Mouse (Mus musculus): ENCODE data around the gene Cnksr3. TPM values are rescaled to one million over a fixed set of nuclear protein-coding genes. Genes with fewer than 3 reads are reported as not detected.

The Cnksr3 gene
- polyA plus RNA-seq, 1 experiment = 5.3 TPM

- Histone ChIP-seq H3K27me3 (ENCODE audit: control insufficient read depth, insufficient read depth, low read length) (no peaks in the 10 kb centered on the region), H3K27ac (ENCODE audit: control insufficient read depth, insufficient read depth, low read depth, low read length) (no peak overlapping the region), H3K4me1 (ENCODE audit: control insufficient read depth, insufficient read depth, low read length) (peaks cover 3% of the 10 kb centered on the region; the same call in 1 of the 2 replicates), H3K4me3 (ENCODE audit: control insufficient read depth, low read depth, low read length) (no peak overlapping the region), H3K36me3 (ENCODE audit: control insufficient read depth, insufficient read depth, low read length) (no peaks in the 10 kb centered on the region)
- TF ChIP-seq CTCF (IDR thresholded peaks at IDR 0.05; ENCODE audit: control insufficient read depth, insufficient read depth, insufficient replicate concordance, low read depth, low read length) (no peak), POLR2A (IDR thresholded peaks at IDR 0.05; ENCODE audit: control insufficient read depth, low read depth, low read length) (no peak)
Measured at GRCm38 (mm10) chr10:7195927-7196326, 16.1 kb downstream of the Cnksr3 start.

GRCm38 (mm10) chr10:7191721-7192413 is 20.2 kb downstream of the Cnksr3 start:
- Histone ChIP-seq H3K27ac (ENCODE audit: control insufficient read depth, insufficient read depth, low read depth, low read length) (no peak overlapping the region), H3K4me1 (ENCODE audit: control insufficient read depth, insufficient read depth, low read length) (peaks cover 5% of the 10 kb centered on the region), H3K36me3 (ENCODE audit: control insufficient read depth, insufficient read depth, low read length) (no peaks in the 10 kb centered on the region), H3K4me3 (ENCODE audit: control insufficient read depth, low read depth, low read length) (no peak overlapping the region), H3K27me3 (ENCODE audit: control insufficient read depth, insufficient read depth, low read length) (no peaks in the 10 kb centered on the region)
- no peak for TF ChIP-seq POLR2A (IDR thresholded peaks at IDR 0.05; ENCODE audit: control insufficient read depth, low read depth, low read length)
- TF ChIP-seq CTCF (IDR thresholded peaks at IDR 0.05; ENCODE audit: control insufficient read depth, insufficient read depth, insufficient replicate concordance, low read depth, low read length) = no peak

DNA sequence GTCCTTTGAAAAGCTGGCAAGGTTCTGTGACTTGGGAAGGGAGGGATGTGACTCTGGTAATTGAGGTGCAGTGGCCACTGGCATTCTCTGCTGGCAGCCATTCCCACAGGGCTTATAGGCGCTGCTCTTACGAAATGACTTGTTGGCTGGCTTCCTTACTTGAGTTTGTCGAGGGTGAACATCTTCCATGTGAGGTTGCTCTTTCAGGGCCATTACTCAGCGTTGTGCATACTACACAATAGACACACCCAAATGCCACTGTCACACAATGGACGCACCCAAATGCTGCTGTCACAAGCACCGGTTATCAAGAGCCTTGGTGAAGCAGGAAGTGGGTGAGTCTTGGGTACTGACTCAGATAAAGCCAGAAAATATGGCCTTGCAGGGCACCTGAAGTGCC is 22.8 kb downstream of the Cnksr3 start:
- H3K4me1 ChIP-seq (ENCODE audit: control insufficient read depth, insufficient read depth, low read length) = peaks cover 5% of the 10 kb centered on the region
- H3K4me3 ChIP-seq (ENCODE audit: control insufficient read depth, low read depth, low read length) = no peak overlapping the region
- H3K27ac ChIP-seq (ENCODE audit: control insufficient read depth, insufficient read depth, low read depth, low read length) = no peak overlapping the region
- H3K27me3 ChIP-seq (ENCODE audit: control insufficient read depth, insufficient read depth, low read length) = no peaks in the 10 kb centered on the region
- no peaks in the 10 kb centered on the region for H3K36me3 ChIP-seq (ENCODE audit: control insufficient read depth, insufficient read depth, low read length)
- no peak for TF ChIP-seq CTCF (IDR thresholded peaks at IDR 0.05; ENCODE audit: control insufficient read depth, insufficient read depth, insufficient replicate concordance, low read depth, low read length)
- no peak for TF ChIP-seq POLR2A (IDR thresholded peaks at IDR 0.05; ENCODE audit: control insufficient read depth, low read depth, low read length)

DNA sequence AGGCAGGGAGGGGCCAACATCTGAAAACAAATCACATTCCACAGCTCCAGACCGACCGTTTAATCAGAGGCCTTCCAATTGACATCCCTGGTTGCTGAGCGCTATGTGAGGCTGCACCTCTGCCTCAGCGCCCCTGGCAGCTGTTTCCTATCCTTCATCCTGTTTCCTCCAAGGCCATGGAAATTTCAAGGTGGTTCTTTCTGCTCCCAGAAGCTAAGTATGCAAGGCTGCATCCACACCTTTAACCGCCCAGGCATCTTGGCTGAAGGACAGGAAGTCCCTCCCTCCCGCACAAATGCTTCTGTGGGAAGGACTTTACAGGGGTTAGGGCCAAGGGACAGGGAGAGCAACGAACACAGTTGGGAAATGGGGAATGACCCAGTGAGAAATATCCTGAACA is 24.2 kb downstream of the Cnksr3 start:
- Histone ChIP-seq H3K27ac (ENCODE audit: control insufficient read depth, insufficient read depth, low read depth, low read length) (no peak overlapping the region), H3K4me3 (ENCODE audit: control insufficient read depth, low read depth, low read length) (no peak overlapping the region), H3K27me3 (ENCODE audit: control insufficient read depth, insufficient read depth, low read length) (no peaks in the 10 kb centered on the region), H3K36me3 (ENCODE audit: control insufficient read depth, insufficient read depth, low read length) (no peaks in the 10 kb centered on the region), H3K4me1 (ENCODE audit: control insufficient read depth, insufficient read depth, low read length) (peaks cover 3% of the 10 kb centered on the region; the same call in 1 of the 2 replicates)
- TF ChIP-seq CTCF (IDR thresholded peaks at IDR 0.05; ENCODE audit: control insufficient read depth, insufficient read depth, insufficient replicate concordance, low read depth, low read length) = no peak
- TF ChIP-seq POLR2A (IDR thresholded peaks at IDR 0.05; ENCODE audit: control insufficient read depth, low read depth, low read length) = no peak

DNA sequence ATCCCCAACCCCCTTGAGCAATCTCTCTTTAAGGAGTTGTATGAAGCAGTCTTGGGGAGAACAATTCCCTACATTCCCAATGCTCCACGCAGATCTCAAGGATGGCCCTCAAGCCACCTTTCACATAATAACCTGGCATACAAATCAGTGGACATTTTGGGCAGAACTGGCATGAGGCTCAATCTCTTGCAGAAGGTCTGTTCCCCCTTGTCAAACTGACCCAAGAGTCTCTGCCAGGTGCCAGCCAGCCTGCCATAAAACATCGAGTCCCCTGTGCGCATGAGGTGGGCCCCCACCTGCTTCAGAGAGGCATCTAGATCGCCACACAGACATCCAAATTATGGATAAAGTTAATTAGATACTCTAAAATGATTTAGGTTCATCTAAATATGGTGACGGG is 25.0 kb downstream of the Cnksr3 start:
- H3K36me3 ChIP-seq (ENCODE audit: control insufficient read depth, insufficient read depth, low read length) = no peaks in the 10 kb centered on the region
- H3K4me3 ChIP-seq (ENCODE audit: control insufficient read depth, low read depth, low read length) = no peak overlapping the region
- peaks cover 6% of the 10 kb centered on the region; the same call in 1 of the 2 replicates for H3K4me1 ChIP-seq (ENCODE audit: control insufficient read depth, insufficient read depth, low read length)
- TF ChIP-seq POLR2A (IDR thresholded peaks at IDR 0.05; ENCODE audit: control insufficient read depth, low read depth, low read length) = no peak
- no peak for TF ChIP-seq CTCF (IDR thresholded peaks at IDR 0.05; ENCODE audit: control insufficient read depth, insufficient read depth, insufficient replicate concordance, low read depth, low read length)
- H3K27me3 ChIP-seq (ENCODE audit: control insufficient read depth, insufficient read depth, low read length) = no peaks in the 10 kb centered on the region
- no peak overlapping the region for H3K27ac ChIP-seq (ENCODE audit: control insufficient read depth, insufficient read depth, low read depth, low read length)

DNA sequence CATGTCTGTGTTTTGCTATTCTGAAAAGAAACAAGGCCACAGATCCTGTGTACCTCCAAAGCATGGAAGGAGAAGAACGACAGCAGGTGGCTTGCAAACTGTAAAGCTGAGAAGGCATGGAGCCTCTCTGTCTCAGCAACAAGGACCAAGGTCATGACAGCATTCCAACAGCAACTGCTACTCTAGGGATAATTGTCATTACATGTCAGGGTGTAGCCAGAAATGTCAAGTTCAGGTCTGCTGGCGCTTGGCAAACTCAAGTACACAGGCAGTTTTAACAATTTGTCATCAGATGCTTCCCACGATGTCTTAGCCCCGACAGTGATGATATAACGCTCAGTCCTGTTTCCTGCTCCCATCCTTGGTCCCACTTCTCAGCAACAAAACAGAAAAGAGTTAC is 26.0 kb downstream of the Cnksr3 start:
- no peak for TF ChIP-seq POLR2A (IDR thresholded peaks at IDR 0.05; ENCODE audit: control insufficient read depth, low read depth, low read length)
- TF ChIP-seq CTCF (IDR thresholded peaks at IDR 0.05; ENCODE audit: control insufficient read depth, insufficient read depth, insufficient replicate concordance, low read depth, low read length) = no peak
- no peaks in the 10 kb centered on the region for H3K36me3 ChIP-seq (ENCODE audit: control insufficient read depth, insufficient read depth, low read length)
- H3K27ac ChIP-seq (ENCODE audit: control insufficient read depth, insufficient read depth, low read depth, low read length) = no peak overlapping the region
- H3K4me3 ChIP-seq (ENCODE audit: control insufficient read depth, low read depth, low read length) = no peak overlapping the region
- H3K27me3 ChIP-seq (ENCODE audit: control insufficient read depth, insufficient read depth, low read length) = no peaks in the 10 kb centered on the region
- peaks cover 7% of the 10 kb centered on the region; the same call in 1 of the 2 replicates for H3K4me1 ChIP-seq (ENCODE audit: control insufficient read depth, insufficient read depth, low read length)

GRCm38 (mm10) chr10:7183171-7183631 is 28.8 kb downstream of the Cnksr3 start:
- no peaks in the 10 kb centered on the region for H3K27me3 ChIP-seq (ENCODE audit: control insufficient read depth, insufficient read depth, low read length)
- H3K4me3 ChIP-seq (ENCODE audit: control insufficient read depth, low read depth, low read length) = no peak overlapping the region
- no peaks in the 10 kb centered on the region for H3K36me3 ChIP-seq (ENCODE audit: control insufficient read depth, insufficient read depth, low read length)
- TF ChIP-seq POLR2A (IDR thresholded peaks at IDR 0.05; ENCODE audit: control insufficient read depth, low read depth, low read length) = no peak
- no peak for TF ChIP-seq CTCF (IDR thresholded peaks at IDR 0.05; ENCODE audit: control insufficient read depth, insufficient read depth, insufficient replicate concordance, low read depth, low read length)
- H3K4me1 ChIP-seq (ENCODE audit: control insufficient read depth, insufficient read depth, low read length) = peaks cover 7% of the 10 kb centered on the region; the same call in 1 of the 2 replicates
- no peak overlapping the region for H3K27ac ChIP-seq (ENCODE audit: control insufficient read depth, insufficient read depth, low read depth, low read length)
